Mouse (Mus musculus) hindbrain, postnatal 0 days (tissue): ENCODE data around the gene Gm17428. TPM values are rescaled to one million over a fixed set of nuclear protein-coding genes. Genes with fewer than 3 reads are reported as not detected.

Experiments
- ATAC-seq: fragments of 200-750 bp; cut with Nextera tagmentation; 2 replicates; pipeline ENCODE4 v1.8.0; 2017; ENCODE audit warnings: mild to moderate bottlenecking, moderate TSS enrichment, moderate library complexity
- DNase-seq: peaks from one replicate; pipeline ENCODE4 v3.0.0-alpha.2; 2015; ENCODE audit warnings: low spot score
- H3K27ac ChIP-seq: fragments of 300-500 bp; sonication (generic); 2 replicates; pipeline ENCODE4 v1.5.1; 2014; ENCODE audit warnings: mild to moderate bottlenecking
- H3K27me3 ChIP-seq: fragments of 300-500 bp; sonication (generic); 2 replicates; pipeline ENCODE4 v1.6.1; 2014; ENCODE audit warnings: low read length, mixed read lengths; ENCODE audit not compliant: insufficient read depth
- H3K36me3 ChIP-seq: fragments of 300-500 bp; sonication (generic); 2 replicates; pipeline ENCODE4 v1.6.1; 2014; ENCODE audit warnings: low read length, mixed read lengths; ENCODE audit not compliant: insufficient read depth
- H3K4me1 ChIP-seq: fragments of 300-500 bp; sonication (generic); 2 replicates; pipeline ENCODE4 v1.6.1; 2014; ENCODE audit warnings: antibody characterized with exemption, low read length, mixed read lengths; ENCODE audit not compliant: insufficient read depth
- H3K4me2 ChIP-seq: fragments of 300-500 bp; sonication (generic); 2 replicates; pipeline ENCODE4 v1.6.1; 2014; ENCODE audit warnings: low read depth, mild to moderate bottlenecking, low read length, moderate library complexity, mixed read lengths
- H3K4me3 ChIP-seq: fragments of 300-500 bp; sonication (generic); 2 replicates; pipeline ENCODE4 v1.5.1; 2014; ENCODE audit warnings: low read length
- H3K9ac ChIP-seq: fragments of 300-500 bp; sonication (generic); replicated peaks from 2 replicates; pipeline ENCODE4 v1.6.1; 2014; ENCODE audit warnings: mild to moderate bottlenecking, low read length, moderate library complexity, mixed read lengths
- H3K9me3 ChIP-seq: fragments of 300-500 bp; sonication (generic); 2 replicates; pipeline ENCODE4 v1.6.1; 2016; ENCODE audit warnings: low read length, mixed read lengths
- CTCF ChIP-seq: IDR thresholded peaks from 2 replicates; pipeline ENCODE4 v1.5.1; 2016; ENCODE audit warnings: antibody characterized with exemption, control low read depth, low read depth
- WGBS: fragments of 180-500 bp; shearing (Covaris S2); extraction: QIAGEN DNeasy Blood & Tissue Kit; methylation state at CpG from one replicate; pipeline ENCODE4 v1.1.7; 2014; 5-methylcytosine and 5-hydroxymethylcytosine counted together
- polyA plus RNA-seq: library from polyadenylated mRNA; unstranded; fragments of >200 nt; fragmentation: Nextera tagmentation; extraction: Ambion mirVana; gene quantifications from 2 replicates; pipeline ENCODE4 v1.2.1, GENCODE M21; 2015
- total RNA-seq: library from RNA; depleted of rRNA; stranded (reverse); fragments of >200 nt; gene quantifications from 2 replicates; pipeline ENCODE4 v1.2.3, GENCODE M21; 2014

The Gm17428 gene
- total and polyA plus RNA-seq, 2 experiments from 2014 or later = not detected

DNA sequence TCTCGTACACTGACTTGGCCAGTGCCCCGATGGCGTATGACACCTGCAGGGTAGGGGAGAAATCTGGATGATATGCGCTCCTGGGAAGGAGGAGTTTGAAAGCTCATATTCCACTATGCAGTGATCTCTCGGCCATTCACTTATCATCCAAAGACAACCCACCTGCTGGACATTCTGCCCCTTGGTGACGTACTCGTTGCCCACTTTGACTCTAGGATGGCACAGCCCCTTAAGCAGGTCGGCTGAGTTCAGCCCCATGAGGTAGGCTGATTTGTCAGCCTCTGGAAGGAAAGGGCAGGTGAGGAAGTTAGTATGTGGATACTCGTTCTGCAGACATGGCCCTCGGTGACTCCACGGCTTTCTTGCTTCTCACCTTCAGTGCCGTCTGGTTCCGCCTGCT is 12.1 kb downstream of the Gm17428 start:
- H3K9ac ChIP-seq = no peak overlapping the region
- no peaks in the 10 kb centered on the region for H3K4me1 ChIP-seq
- no peak overlapping the region for H3K27ac ChIP-seq
- H3K27me3 ChIP-seq = no peaks in the 10 kb centered on the region
- no peak overlapping the region for H3K4me2 ChIP-seq
- WGBS = 91% methylated on average over 13 of the region's 13 CpGs
- no peak for ATAC-seq
- H3K36me3 ChIP-seq = no peaks in the 10 kb centered on the region
- no peaks in the 10 kb centered on the region for H3K9me3 ChIP-seq
- H3K4me3 ChIP-seq = no peak overlapping the region
- no peak for TF ChIP-seq CTCF
- DNase-seq = no peak

DNA sequence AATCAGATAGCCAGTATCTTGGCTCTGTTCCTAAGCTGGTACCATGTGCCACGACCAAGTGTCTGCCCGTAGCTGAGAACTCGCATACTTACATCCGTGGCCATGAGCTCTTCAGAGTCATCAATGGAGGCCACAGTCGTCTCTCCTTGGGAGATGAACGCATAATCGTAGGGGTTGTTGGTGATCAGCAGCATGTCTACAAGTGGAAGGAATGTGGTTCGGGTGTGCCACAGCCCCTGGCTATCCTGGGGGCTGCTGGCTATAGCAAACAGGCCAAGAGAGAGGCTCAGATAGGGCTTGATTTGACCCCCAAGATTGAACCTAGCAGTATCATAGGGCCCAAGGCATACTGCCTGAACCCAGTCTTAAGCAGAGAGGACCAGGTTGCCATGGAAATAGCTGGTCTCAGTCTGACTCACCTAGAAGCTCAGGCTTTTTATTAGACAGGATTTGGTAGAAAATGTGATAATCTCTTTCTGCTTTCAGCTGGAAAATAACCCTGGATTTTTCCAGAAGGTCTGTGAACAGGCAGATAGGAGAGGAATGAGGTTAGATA is 13.2 kb downstream of the Gm17428 start:
- Histone ChIP-seq H3K36me3 (no peaks in the 10 kb centered on the region), H3K4me3 (no peak overlapping the region), H3K9ac (no peak overlapping the region), H3K27me3 (no peaks in the 10 kb centered on the region), H3K4me2 (no peak overlapping the region), H3K4me1 (peaks cover 7% of the 10 kb centered on the region), H3K9me3 (no peaks in the 10 kb centered on the region), H3K27ac (peak overlapping the region; percentile 32; the same call in 1 of the 2 replicates)
- ATAC-seq = no peak
- 69% methylated on average over 8 of the region's 8 CpGs for WGBS
- TF ChIP-seq CTCF = no peak
- peak; percentile 30 for DNase-seq

DNA sequence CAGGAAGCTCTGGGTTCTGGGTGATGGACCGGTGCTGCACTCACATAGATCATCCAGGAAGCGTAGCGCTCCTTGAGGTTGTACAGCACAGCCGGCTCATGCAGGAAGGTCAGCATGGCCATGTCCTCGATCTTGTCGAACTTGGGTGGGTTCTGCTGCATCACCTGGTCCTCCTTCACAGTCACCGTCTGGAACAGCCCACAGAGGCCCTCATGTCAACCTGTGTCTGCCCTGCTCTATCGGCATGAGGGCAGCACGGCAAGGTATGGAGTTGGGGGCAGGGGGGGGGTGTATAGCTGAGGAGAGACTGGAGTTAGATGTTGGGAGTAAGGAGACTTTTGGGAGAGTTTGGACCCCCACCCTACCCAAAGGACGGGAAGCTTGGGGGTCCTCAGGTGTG is 15.5 kb downstream of the Gm17428 start:
- Histone ChIP-seq H3K4me1 (peaks cover 18% of the 10 kb centered on the region), H3K27me3 (no peaks in the 10 kb centered on the region), H3K4me2 (no peak overlapping the region), H3K27ac (no peak overlapping the region), H3K4me3 (no peak overlapping the region), H3K9ac (no peak overlapping the region), H3K9me3 (no peaks in the 10 kb centered on the region), H3K36me3 (no peaks in the 10 kb centered on the region)
- DNase-seq (no peak), ATAC-seq (no peak)
- no peak for TF ChIP-seq CTCF
- WGBS = 91% methylated on average over 10 of the region's 10 CpGs

DNA sequence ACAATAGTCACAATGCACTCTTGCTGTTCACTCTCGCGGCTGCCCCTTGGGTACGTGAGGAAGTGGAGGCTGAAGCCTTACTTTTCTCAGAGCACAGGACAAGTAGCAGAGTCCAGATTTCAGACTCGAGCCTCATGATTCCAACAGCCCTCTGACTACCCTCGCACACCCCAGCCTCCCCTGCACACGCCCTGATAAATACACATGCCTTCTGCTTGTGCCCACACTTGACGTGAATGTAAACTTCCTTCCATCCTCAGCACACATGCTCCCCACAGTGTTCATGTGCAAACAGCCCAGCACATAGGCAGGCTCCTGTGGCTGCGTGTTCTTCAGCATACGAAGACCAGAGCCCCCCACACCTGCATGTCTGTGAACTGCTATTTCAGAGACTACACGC is 16.9 kb downstream of the Gm17428 start:
- H3K9me3 ChIP-seq = no peaks in the 10 kb centered on the region
- no peak overlapping the region for H3K4me2 ChIP-seq
- no peak overlapping the region for H3K4me3 ChIP-seq
- H3K4me1 ChIP-seq = peaks cover 18% of the 10 kb centered on the region
- ATAC-seq = no peak
- no peaks in the 10 kb centered on the region for H3K27me3 ChIP-seq
- no peak overlapping the region for H3K9ac ChIP-seq
- TF ChIP-seq CTCF = no peak
- no peaks in the 10 kb centered on the region for H3K36me3 ChIP-seq
- H3K27ac ChIP-seq = no peak overlapping the region
- 75% methylated on average over 10 of the region's 10 CpGs for WGBS
- no peak for DNase-seq

DNA sequence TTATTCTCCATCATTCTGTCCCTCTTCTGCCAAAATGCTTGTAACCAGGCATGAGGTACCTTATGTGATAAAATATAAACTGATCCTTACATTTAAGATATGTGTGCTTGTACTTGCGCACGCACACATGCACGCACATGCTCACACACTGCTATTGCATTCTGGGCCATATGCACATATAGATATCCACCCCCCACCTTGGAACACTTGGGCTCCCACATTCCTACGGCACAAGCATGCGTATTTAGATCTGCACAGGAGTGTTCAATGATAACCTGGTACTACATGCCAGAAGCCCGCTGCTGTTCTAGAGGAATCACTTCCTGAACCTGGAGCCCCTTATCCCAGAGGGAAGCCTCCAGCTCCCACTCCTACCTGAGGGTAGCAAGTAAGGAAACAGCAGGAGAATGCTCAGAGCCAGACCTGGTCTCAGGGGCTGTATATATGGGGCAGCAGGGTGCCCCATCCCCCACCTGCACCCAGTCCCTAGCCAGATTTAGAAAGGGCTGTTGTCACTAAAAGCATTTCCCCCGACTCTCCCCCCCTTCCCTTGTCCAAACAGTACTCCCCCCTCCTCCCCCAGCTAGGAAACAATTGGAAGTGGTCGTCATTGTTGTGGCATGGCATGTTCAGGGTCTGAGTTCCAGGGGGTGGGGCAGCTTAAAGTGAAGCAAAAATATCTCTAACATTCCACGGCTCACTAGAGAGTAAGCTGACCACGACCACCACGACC is 17.6 kb downstream of the Gm17428 start, which contains the start of gene Myh7:
Gene Myh7, minus strand, starts transcription at position 491 of the 733 bp plus-strand sequence.
- H3K9me3 ChIP-seq = no peaks in the 10 kb centered on the region
- DNase-seq = no peak
- H3K9ac ChIP-seq = peak within 1 kb of the TSS; percentile 25; the same call in 1 of the 2 replicates
- H3K36me3 ChIP-seq = no peaks in the 10 kb centered on the region
- no peak within 1 kb of the TSS for H3K4me2 ChIP-seq
- peaks cover 18% of the 10 kb centered on the region for H3K4me1 ChIP-seq
- 55% methylated on average over 11 of the region's 11 CpGs for WGBS
- no peak within 1 kb of the TSS for H3K4me3 ChIP-seq
- peak within 1 kb of the TSS; percentile 87 for H3K27ac ChIP-seq
- H3K27me3 ChIP-seq = no peaks in the 10 kb centered on the region
- no peak for ATAC-seq
- TF ChIP-seq CTCF = no peak

DNA sequence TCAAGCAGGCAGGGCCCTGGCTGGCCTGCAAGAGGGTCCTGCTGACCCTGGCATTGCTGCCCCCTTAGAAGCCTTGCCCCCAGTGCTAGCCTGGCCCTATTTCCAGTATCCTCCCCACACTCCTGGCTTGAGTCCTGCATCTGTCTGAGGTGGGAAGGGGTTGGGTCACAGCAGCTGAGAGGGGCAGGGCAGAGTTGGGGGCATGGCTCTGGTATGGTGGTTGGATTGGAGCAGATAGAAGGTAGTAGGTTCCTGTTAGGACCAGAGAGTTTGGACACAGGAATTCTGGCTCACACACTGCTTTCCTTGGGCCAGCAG is 18.1 kb downstream of the Gm17428 start:
- H3K4me3 ChIP-seq = no peak overlapping the region
- H3K27me3 ChIP-seq = no peaks in the 10 kb centered on the region
- no peaks in the 10 kb centered on the region for H3K9me3 ChIP-seq
- no peaks in the 10 kb centered on the region for H3K36me3 ChIP-seq
- ATAC-seq (no peak), DNase-seq (no peak)
- H3K27ac ChIP-seq = peak overlapping the region; percentile 87
- H3K4me1 ChIP-seq = peaks cover 18% of the 10 kb centered on the region
- no peak overlapping the region for H3K4me2 ChIP-seq
- no peak for TF ChIP-seq CTCF
- 0 out of 2 replicates have a peak overlapping the region, but pooled peaks have one; percentile 6 for H3K9ac ChIP-seq

DNA sequence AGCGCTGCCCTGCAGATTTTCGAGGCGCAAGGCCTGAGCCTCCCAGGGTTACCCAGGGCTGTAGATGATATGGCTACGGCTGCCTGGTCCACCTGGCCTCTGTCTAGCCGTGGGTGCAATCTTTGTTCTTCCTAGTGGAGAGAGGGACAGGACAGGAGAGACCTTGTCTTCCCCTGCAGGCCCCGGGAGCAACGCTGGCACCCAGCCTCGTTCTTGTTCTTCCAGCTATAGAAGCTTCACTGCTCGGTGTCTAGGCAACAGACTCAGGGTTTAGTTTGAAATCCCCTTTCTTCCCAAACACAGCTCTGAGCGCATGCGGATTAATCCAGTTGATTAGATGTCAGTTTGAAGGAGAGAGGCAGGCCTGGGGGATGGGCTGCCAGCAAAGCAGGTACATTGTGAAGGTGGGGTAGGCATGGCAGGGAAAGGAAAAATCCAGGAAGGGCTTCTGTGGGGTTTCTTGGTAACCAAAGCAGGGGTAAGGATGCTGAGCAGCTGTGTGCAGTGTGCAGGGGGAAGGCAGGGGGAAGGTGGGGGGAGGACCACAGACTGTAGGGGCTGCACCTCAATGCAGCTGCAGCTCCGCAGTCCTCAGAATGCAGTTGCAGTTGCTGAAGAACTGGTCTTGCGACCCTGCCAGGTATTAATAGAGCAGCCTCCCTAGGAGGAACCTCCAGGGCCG is 18.9 kb downstream of the Gm17428 start:
- Histone ChIP-seq H3K27ac (peak overlapping the region; percentile 87), H3K4me2 (no peak overlapping the region), H3K9me3 (no peaks in the 10 kb centered on the region), H3K9ac (peak overlapping the region; percentile 25; the same call in 1 of the 2 replicates), H3K36me3 (no peaks in the 10 kb centered on the region), H3K27me3 (no peaks in the 10 kb centered on the region), H3K4me1 (peaks cover 18% of the 10 kb centered on the region), H3K4me3 (no peak overlapping the region)
- 24% methylated on average over 14 of the region's 14 CpGs for WGBS
- TF ChIP-seq CTCF = no peak
- peak; percentile 84 for DNase-seq
- ATAC-seq = peak; percentile 85
